Mouse (Mus musculus) liver, embryonic 11.5 days (tissue): ENCODE measurements around the gene Pogk. TPM values are rescaled to one million over a fixed set of nuclear protein-coding genes. Genes with fewer than 3 reads are reported as not detected.

Source experiments
- ATAC-seq: fragments of 200-750 bp; cut with Nextera tagmentation; replicated peaks from 2 replicates; pipeline ENCODE4 v1.8.0; 2017; ENCODE audit warnings: moderate number of reproducible peaks, mild to moderate bottlenecking, moderate TSS enrichment, moderate library complexity; ENCODE audit not compliant: low FRiP score
- DNase-seq: peaks from one replicate; pipeline ENCODE4 v3.0.0-alpha.2; 2017; ENCODE audit warnings: low spot score
- H3K27ac ChIP-seq: fragments of 300-500 bp; sonication (generic); 2 replicates; pipeline ENCODE4 v1.5.1; 2014; ENCODE audit warnings: mild to moderate bottlenecking, low read depth, low read length, control low read depth
- H3K27me3 ChIP-seq: fragments of 300-500 bp; sonication (generic); replicated peaks from 2 replicates; pipeline ENCODE4 v1.6.1; 2014; ENCODE audit warnings: low read length, mixed read lengths; ENCODE audit not compliant: control insufficient read depth, insufficient read depth
- H3K36me3 ChIP-seq: fragments of 300-500 bp; sonication (generic); 2 replicates; pipeline ENCODE4 v1.6.1; 2014; ENCODE audit warnings: mild to moderate bottlenecking, low read length, moderate library complexity, mixed read lengths; ENCODE audit not compliant: control insufficient read depth, insufficient read depth
- H3K4me1 ChIP-seq: fragments of 300-500 bp; sonication (generic); replicated peaks from 2 replicates; pipeline ENCODE4 v1.6.1; 2014; ENCODE audit warnings: low read length, mixed read lengths; ENCODE audit not compliant: control insufficient read depth, insufficient read depth
- H3K4me2 ChIP-seq: fragments of 300-500 bp; sonication (generic); 2 replicates; pipeline ENCODE4 v1.6.1; 2014; ENCODE audit warnings: mild to moderate bottlenecking, control low read depth, moderate library complexity
- H3K4me3 ChIP-seq: fragments of 300-500 bp; sonication (generic); 2 replicates; pipeline ENCODE4 v1.5.1; 2014; ENCODE audit warnings: low read depth, low read length, control low read depth
- H3K9ac ChIP-seq: fragments of 300-500 bp; sonication (generic); 2 replicates; pipeline ENCODE4 v1.6.1; 2014; ENCODE audit warnings: low read depth, low read length, control low read depth
- H3K9me3 ChIP-seq: fragments of 300-500 bp; sonication (generic); 2 replicates; pipeline ENCODE4 v1.6.1; 2016; ENCODE audit warnings: low read length, inconsistent platforms, mixed read lengths; ENCODE audit not compliant: control insufficient read depth
- WGBS: fragments of 180-500 bp; shearing (Covaris S2); extraction: QIAGEN DNeasy Blood & Tissue Kit; methylation state at CpG from one replicate; pipeline ENCODE4 v1.1.7; 2014; 5-methylcytosine and 5-hydroxymethylcytosine counted together
- polyA plus RNA-seq: library from polyadenylated mRNA; unstranded; fragments of >200 nt; fragmentation: Nextera tagmentation; extraction: Ambion mirVana; gene quantifications from 2 replicates; pipeline ENCODE4 v1.2.1, GENCODE M21; 2014

The Pogk gene
- polyA plus RNA-seq, 1 experiment from 2014 or later: 8.8 TPM

GRCm38 (mm10) chr1:166385431-166385830 lies 24.2 kb downstream of the Pogk start:
- 91% methylated on average over 5 of the region's 5 CpGs for WGBS

GRCm38 (mm10) chr1:166384614-166385013 lies 25.0 kb downstream of the Pogk start:
- Histone ChIP-seq H3K4me2 (no peak overlapping the region), H3K9me3 (no peaks in the 10 kb centered on the region), H3K27ac (no peak overlapping the region), H3K4me3 (no peak overlapping the region), H3K36me3 (peaks cover 31% of the 10 kb centered on the region), H3K4me1 (peaks cover 15% of the 10 kb centered on the region), H3K27me3 (no peaks in the 10 kb centered on the region), H3K9ac (no peak overlapping the region)
- DNase-seq (no peak), ATAC-seq (no peak)
- whole genome bisulfite sequencing: 96% methylated on average over 10 of the region's 10 CpGs

More at GRCm38 (mm10) chr1:166385431-166385830, 24.2 kb downstream of the Pogk start:
- no peak for ATAC-seq
- Histone ChIP-seq H3K9me3 (no peaks in the 10 kb centered on the region), H3K27me3 (no peaks in the 10 kb centered on the region), H3K9ac (no peak overlapping the region), H3K4me1 (peaks cover 13% of the 10 kb centered on the region), H3K4me2 (no peak overlapping the region), H3K27ac (no peak overlapping the region), H3K36me3 (peaks cover 38% of the 10 kb centered on the region), H3K4me3 (no peak overlapping the region)
- DNase-seq: no peak

DNA sequence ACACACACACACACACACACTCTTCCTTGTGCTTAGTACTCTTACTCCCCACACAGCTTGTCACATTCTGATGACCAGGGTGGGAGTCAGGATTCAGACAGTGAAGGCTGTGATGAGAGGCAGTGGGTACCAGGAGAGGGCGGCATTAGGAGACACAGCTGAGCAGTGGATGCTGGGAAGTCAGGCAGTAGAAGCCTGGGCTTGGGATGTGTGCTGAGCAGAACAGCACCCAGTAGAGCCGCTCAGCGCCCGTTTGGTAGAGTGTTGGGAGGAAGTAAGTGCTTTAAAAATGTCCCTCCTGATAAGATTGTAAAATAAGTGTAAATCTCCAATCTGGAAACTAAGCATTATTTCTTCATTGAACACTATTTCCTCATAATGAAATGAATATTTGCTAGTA lies 27.0 kb downstream of the Pogk start:
- peaks cover 15% of the 10 kb centered on the region for H3K4me1 ChIP-seq
- no peak overlapping the region for H3K4me2 ChIP-seq
- ATAC-seq (no peak), DNase-seq (no peak)
- no peaks in the 10 kb centered on the region for H3K9me3 ChIP-seq
- H3K27me3 ChIP-seq: no peaks in the 10 kb centered on the region
- no peak overlapping the region for H3K9ac ChIP-seq
- no peak overlapping the region for H3K4me3 ChIP-seq
- 82% methylated on average over 4 of the region's 4 CpGs for WGBS
- no peak overlapping the region for H3K27ac ChIP-seq
- H3K36me3 ChIP-seq: peaks cover 18% of the 10 kb centered on the region

DNA sequence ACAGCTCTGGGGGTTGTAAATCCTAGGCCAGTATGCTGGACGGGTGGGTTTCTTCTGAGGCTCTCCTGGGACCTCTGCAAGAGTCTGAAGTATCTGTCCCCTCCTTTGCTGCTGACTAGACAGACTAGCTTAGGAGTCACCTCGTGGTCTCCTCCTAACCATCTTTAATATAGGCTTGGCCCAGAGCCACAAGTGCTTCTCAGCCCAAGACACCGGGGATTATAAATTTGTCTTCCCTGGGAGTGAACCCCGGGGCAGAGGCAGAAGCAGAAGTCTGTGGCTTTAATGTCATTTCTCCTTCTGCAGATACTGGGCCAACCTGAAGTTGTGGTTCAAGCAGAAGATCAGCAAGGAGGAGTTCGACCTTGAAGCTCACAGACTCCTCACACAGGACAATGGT lies 27.8 kb downstream of the Pogk start:
- Histone ChIP-seq H3K36me3 (peaks cover 13% of the 10 kb centered on the region), H3K27ac (no peak overlapping the region), H3K4me1 (peaks cover 15% of the 10 kb centered on the region), H3K9ac (no peak overlapping the region), H3K4me2 (peak overlapping the region; percentile 78), H3K4me3 (no peak overlapping the region; the same call in 1 of the 2 replicates), H3K9me3 (no peaks in the 10 kb centered on the region), H3K27me3 (no peaks in the 10 kb centered on the region)
- WGBS: 63% methylated on average over 5 of the region's 5 CpGs
- no peak for DNase-seq
- no peak for ATAC-seq

- H3K9ac ChIP-seq: no peak overlapping the region; the same call in 1 of the 2 replicates
- peaks cover 15% of the 10 kb centered on the region for H3K4me1 ChIP-seq
- peak overlapping the region; percentile 78 for H3K4me2 ChIP-seq
- H3K9me3 ChIP-seq: no peaks in the 10 kb centered on the region
- H3K27me3 ChIP-seq: no peaks in the 10 kb centered on the region
- WGBS: 75% methylated on average over 10 of the region's 10 CpGs
- no peak for ATAC-seq
- H3K27ac ChIP-seq: no peak overlapping the region
- peaks cover 13% of the 10 kb centered on the region for H3K36me3 ChIP-seq
- DNase-seq: no peak
- H3K4me3 ChIP-seq: no peak overlapping the region; the same call in 1 of the 2 replicates
These were observed 28.3 kb downstream of the Pogk start for GRCm38 (mm10) chr1:166381336-166381735.

DNA sequence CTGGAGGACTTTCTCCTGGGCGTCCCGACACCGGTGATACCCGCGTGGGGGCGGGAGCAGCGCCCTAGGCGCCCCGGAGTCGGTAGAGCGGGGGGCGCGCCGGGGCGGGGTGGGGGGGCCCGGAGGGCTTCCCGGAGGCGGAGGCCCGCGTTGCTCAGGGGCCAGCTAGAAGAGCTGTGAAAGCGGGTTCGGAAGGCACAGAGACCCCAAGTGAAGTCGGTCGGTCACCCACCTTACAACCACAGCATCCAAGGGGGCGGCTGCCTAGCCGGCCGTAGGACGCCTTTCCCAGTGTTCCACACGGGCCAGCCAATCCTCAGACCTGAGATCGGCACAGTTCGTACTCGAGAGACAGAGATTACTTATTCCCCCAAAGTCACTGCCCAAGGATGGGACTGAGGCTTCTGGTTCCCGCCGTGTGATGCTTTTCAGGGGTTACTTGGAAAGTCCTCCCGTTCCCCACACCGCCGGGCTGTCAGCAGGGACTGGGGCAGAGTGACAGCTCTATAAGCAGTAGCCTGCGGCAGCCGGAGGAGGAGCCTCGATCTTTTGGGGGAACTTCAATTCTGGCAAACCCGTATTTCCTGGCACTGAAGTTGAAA lies 29.9 kb downstream of the Pogk start:
- Histone ChIP-seq H3K4me3 (peak overlapping the region; percentile 84), H3K4me1 (peaks cover 15% of the 10 kb centered on the region), H3K4me2 (peak overlapping the region; percentile 78), H3K27me3 (no peaks in the 10 kb centered on the region), H3K9me3 (no peaks in the 10 kb centered on the region), H3K36me3 (peaks cover 6% of the 10 kb centered on the region; the same call in 1 of the 2 replicates), H3K9ac (peak overlapping the region; percentile 96), H3K27ac (peak overlapping the region; percentile 83)
- WGBS: under 1% methylated on average over 41 of the region's 41 CpGs
- peak; percentile 56 for ATAC-seq
- DNase-seq: peak; percentile 74

GRCm38 (mm10) chr1:166379013-166379629 lies 30.5 kb downstream of the Pogk start, which contains the start of gene Tada1:
Tada1 (plus strand) TSS chr1:166379097.
- H3K9ac ChIP-seq: peak within 1 kb of the TSS; percentile 96
- H3K4me3 ChIP-seq: peak within 1 kb of the TSS; percentile 84
- peak; percentile 97 for DNase-seq
- ATAC-seq: peak; percentile 86
- H3K4me2 ChIP-seq: peak within 1 kb of the TSS; percentile 78
- WGBS: under 1% methylated on average over 77 of the region's 81 CpGs
- no peaks in the 10 kb centered on the region for H3K27me3 ChIP-seq
- H3K36me3 ChIP-seq: peaks cover 6% of the 10 kb centered on the region; the same call in 1 of the 2 replicates
- H3K9me3 ChIP-seq: no peaks in the 10 kb centered on the region
- peak within 1 kb of the TSS; percentile 83 for H3K27ac ChIP-seq
- H3K4me1 ChIP-seq: peaks cover 15% of the 10 kb centered on the region

DNA sequence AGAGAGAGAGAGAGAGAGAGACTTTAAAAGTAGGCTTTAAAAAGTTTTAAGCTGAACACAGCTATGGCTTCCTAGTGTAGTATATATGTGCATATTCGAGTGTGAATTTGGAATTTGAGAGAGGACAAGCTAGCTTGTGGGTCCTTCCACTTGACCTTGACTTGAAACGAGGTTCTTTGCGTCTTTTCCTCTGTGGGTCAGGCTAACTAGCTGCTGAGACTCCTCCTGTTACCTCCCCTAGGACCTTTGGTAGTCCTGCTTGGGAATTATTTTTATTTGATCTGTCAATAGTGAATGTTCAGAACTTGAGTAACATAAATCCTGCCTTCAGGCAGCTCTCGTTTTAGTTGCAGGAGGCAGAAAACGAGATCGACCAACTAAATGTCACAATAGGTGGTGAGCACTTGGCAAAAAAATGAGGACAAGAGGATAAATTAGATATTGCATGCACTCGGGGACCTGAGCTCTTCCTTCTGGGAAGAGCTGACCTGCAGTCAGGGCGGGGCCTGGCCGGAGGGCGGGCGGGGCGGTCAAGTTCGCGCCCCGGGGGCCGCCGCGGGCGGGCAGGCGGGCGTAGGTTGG lies 31.1 kb downstream of the Pogk start:
- Histone ChIP-seq H3K9ac (peak overlapping the region; percentile 71), H3K27ac (peak overlapping the region; percentile 68), H3K27me3 (no peaks in the 10 kb centered on the region), H3K4me3 (peak overlapping the region; percentile 84), H3K9me3 (no peaks in the 10 kb centered on the region), H3K4me2 (peak overlapping the region; percentile 78), H3K4me1 (peaks cover 15% of the 10 kb centered on the region), H3K36me3 (peaks cover 6% of the 10 kb centered on the region; the same call in 1 of the 2 replicates)
- 7% methylated on average over 21 of the region's 21 CpGs for WGBS
- no peak for DNase-seq
- no peak for ATAC-seq
